In genomic region chr10:36726239-36726638, GRCm38 (mm10) we compare ENCODE assay signal across 22 mouse cellular contexts.
"Had no signal": no experiment of that assay in that cellular context is flagged by ENCODE, and none has a peak within 500 bp of the region (broad histone marks: within the 10 kb centered on the region; RNA-seq: fewer than 3 reads in every experiment).

No protein-coding gene starts in this region.

- H3K9ac ChIP-seq: limb, embryonic 13.5 days; liver, embryonic 12.5 days; liver, embryonic 15.5 days; lung, embryonic 15.5 days; midbrain, embryonic 12.5 days; stomach, embryonic 15.5 days had no signal

- H3K4me1 ChIP-seq: liver, embryonic 12.5 days; liver, embryonic 15.5 days; lung, embryonic 15.5 days; megakaryocyte, embryonic 14.5 days; midbrain, embryonic 12.5 days; stomach, embryonic 15.5 days had no signal

- H3K4me2 ChIP-seq: limb, embryonic 13.5 days; liver, embryonic 12.5 days; liver, embryonic 15.5 days; lung, embryonic 15.5 days; midbrain, embryonic 12.5 days; stomach, embryonic 15.5 days had no signal

- H3K36me3 ChIP-seq: limb, embryonic 10.5 days; limb, embryonic 13.5 days; liver, embryonic 12.5 days; liver, embryonic 15.5 days; lung, embryonic 15.5 days; midbrain, embryonic 12.5 days; stomach, embryonic 15.5 days had no signal

- ATAC-seq: intestine, postnatal 0 days; liver, embryonic 12.5 days had no signal

- DNase-seq: kidney, adult 2 months; kidney, postnatal 25 days; layer of hippocampus, adult 9-11 months; liver; lung, adult 18-20 months; lung, postnatal 10 days; lung, postnatal 36 days; retina, postnatal 1 day; right cerebral cortex, postnatal 25 days; spleen, adult 18-20 months; thymus, postnatal 25 days had no signal

- H3K4me3 ChIP-seq: layer of hippocampus, adult 2 months; limb, embryonic 10.5 days; limb, embryonic 13.5 days; liver, embryonic 12.5 days; liver, embryonic 15.5 days; lung, embryonic 15.5 days; megakaryocyte, embryonic 14.5 days; midbrain, embryonic 12.5 days; stomach, embryonic 15.5 days had no signal

- H3K9me3 ChIP-seq: limb, embryonic 10.5 days; limb, embryonic 13.5 days; liver, embryonic 12.5 days; liver, embryonic 15.5 days; lung, embryonic 15.5 days; midbrain, embryonic 12.5 days; stomach, embryonic 15.5 days had no signal

- H3K27me3 ChIP-seq: limb, embryonic 13.5 days; liver, embryonic 12.5 days; liver, embryonic 15.5 days; lung, embryonic 15.5 days; megakaryocyte, embryonic 14.5 days; midbrain, embryonic 12.5 days; stomach, embryonic 15.5 days had no signal

- H3K27ac ChIP-seq: kidney, postnatal 0 days; layer of hippocampus, adult 2 months; limb, embryonic 10.5 days; limb, embryonic 13.5 days; liver, embryonic 12.5 days; liver, embryonic 15.5 days; lung, embryonic 15.5 days; midbrain, embryonic 12.5 days; stomach, embryonic 15.5 days had no signal
